Mouse (Mus musculus): ENCODE measurements at regions not wholly inside any gene's neighbourhood (a gene's known extent, or its start where the extent isn't known, plus 50 kb on each side); places are given as distances from the start of the nearest gene placed in this dataset.

DNA sequence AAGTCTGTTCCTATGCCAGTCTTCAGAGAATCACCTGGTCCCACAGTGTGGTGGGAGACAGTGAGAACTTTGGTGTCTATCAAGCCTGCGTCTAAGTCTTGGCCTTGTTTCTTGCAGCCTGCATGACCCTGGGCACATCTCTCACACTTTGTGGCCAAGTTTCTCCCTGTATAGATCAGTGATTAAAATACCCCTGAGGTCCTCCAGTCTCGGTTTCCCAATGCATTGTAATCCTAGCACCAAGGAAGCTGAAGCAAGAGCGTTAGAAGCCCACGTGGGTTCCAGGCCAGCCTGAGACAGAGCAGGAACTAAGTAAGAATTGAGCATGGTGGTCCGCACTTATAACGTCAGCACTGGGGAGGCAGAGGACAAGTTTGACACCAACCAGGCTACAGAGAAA is 59.6 kb upstream of the Hk2 start:
- WGBS: 93% methylated on average over 6 of the region's 6 CpGs
- Histone ChIP-seq H3K27ac (replicated peaks) (no peak overlapping the region), H3K36me3 (no peaks in the 10 kb centered on the region), H3K9me3 (replicated peaks) (no peaks in the 10 kb centered on the region), H3K27me3 (ENCODE audit: low read depth, poor library complexity, severe bottlenecking) (no peaks in the 10 kb centered on the region), H3K4me1 (no peaks in the 10 kb centered on the region), H3K4me3 (no peak overlapping the region)
- DNase-seq (ENCODE audit: low spot score): no peak

- Histone ChIP-seq H3K27me3 (ENCODE audit: low read depth, poor library complexity, severe bottlenecking) (no peaks in the 10 kb centered on the region), H3K9me3 (replicated peaks) (no peaks in the 10 kb centered on the region), H3K4me1 (no peaks in the 10 kb centered on the region), H3K4me3 (no peak overlapping the region), H3K36me3 (no peaks in the 10 kb centered on the region), H3K27ac (replicated peaks) (no peak overlapping the region)
- DNase-seq (ENCODE audit: low spot score): no peak
- WGBS: 74% methylated on average over 1 of the region's 1 CpGs
These were observed 57.0 kb upstream of the Hk2 start for GRCm38 (mm10) chr6:82831211-82831610.

- no peaks in the 10 kb centered on the region for H3K27me3 ChIP-seq (ENCODE audit: low read depth, poor library complexity, severe bottlenecking)
- H3K4me1 ChIP-seq: no peaks in the 10 kb centered on the region
- DNase-seq (ENCODE audit: low spot score): no peak
- no peaks in the 10 kb centered on the region for H3K36me3 ChIP-seq
- H3K9me3 ChIP-seq (replicated peaks): no peaks in the 10 kb centered on the region
- no peak overlapping the region for H3K4me3 ChIP-seq
- no peak overlapping the region for H3K27ac ChIP-seq (replicated peaks)
- 88% methylated on average over 3 of the region's 3 CpGs for WGBS
These were observed 50.4 kb upstream of the Hk2 start for GRCm38 (mm10) chr6:82824684-82825083.

- no peak overlapping the region for H3K4me3 ChIP-seq
- H3K9me3 ChIP-seq (replicated peaks): no peaks in the 10 kb centered on the region
- no peaks in the 10 kb centered on the region for H3K27me3 ChIP-seq (ENCODE audit: low read depth, poor library complexity, severe bottlenecking)
- no peak for DNase-seq (ENCODE audit: low spot score)
- no peaks in the 10 kb centered on the region for H3K36me3 ChIP-seq
- 72% methylated on average over 8 of the region's 8 CpGs for WGBS
- H3K27ac ChIP-seq (replicated peaks): no peak overlapping the region
- H3K4me1 ChIP-seq: no peaks in the 10 kb centered on the region
These were observed 50.0 kb upstream of the Hk2 start for GRCm38 (mm10) chr6:82824240-82824639.
